19 mouse cellular contexts compared by ENCODE assay signal in the genomic region with DNA sequence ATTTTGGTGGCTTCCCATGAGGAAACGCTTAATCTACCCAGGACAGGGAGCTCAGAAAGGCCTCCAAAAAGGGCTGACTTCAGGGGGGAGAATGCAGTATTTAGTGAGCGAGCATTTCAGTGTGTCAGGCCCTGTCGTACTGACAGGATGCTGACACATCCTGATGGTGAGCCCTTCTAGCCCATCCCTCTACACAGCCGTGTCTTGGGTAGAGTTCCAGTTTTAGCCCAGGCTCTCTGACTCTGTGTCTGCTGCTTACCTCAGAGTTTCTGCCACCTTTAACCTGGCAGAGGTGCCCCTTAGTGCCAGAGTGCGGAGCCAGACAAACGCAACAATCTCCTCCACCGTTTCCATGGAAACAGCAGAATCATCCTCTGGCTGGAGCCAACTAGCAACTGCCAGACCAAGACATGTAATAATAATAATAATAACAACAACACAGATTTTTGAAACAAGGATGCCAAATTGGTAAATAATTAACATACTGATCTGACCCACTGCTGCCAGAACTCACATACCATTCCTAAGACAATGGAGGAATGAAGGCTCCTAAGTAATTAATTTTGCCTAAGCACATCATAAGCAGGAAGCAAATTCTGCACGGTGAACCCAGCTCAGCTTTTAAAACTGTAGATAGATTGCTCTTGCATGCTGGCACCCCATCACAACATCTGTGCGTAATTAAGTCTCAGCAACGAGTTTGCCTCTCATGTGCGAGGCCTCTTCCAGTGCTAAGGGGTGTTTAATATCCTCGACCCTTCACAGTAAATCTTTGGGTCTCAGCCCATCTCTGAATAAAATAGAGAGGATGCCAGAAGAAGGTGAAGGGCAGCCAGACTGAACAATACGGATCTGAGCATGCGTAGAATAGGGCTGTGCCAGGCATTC.
A peak's percentile ranks its signal among the peaks of the same experiment; 100 is the strongest.
DNase-seq lines count a peak whose midpoint lies in the region; ATAC-seq and TF ChIP-seq lines count a peak whose summit lies in the region.
"Had no signal": no experiment of that assay in that cellular context is flagged by ENCODE, and none has a peak within 500 bp of the region (broad histone marks: within the 10 kb centered on the region; RNA-seq: fewer than 3 reads in every experiment).

No protein-coding gene starts in this region.

- H3K4me3 ChIP-seq in forebrain, embryonic 14.5 days (ENCODE audit: low read depth, low read length), result no peak overlapping the region
- no peak overlapping the region for H3K4me3 ChIP-seq in forebrain, embryonic 12.5 days (replicated peaks)
- no peak overlapping the region for H3K4me3 ChIP-seq in neural tube, embryonic 12.5 days
- H3K4me3 ChIP-seq in hindbrain, postnatal 0 days (ENCODE audit: low read length), result no peak overlapping the region
- H3K4me3 ChIP-seq: heart, embryonic 10.5 days; liver, embryonic 12.5 days; megakaryocyte, embryonic 14.5 days had no signal

- peak; percentile 47; the same call in 1 of the 2 replicates for ATAC-seq in forebrain, embryonic 14.5 days
- ATAC-seq in forebrain, embryonic 12.5 days (ENCODE audit: low FRiP score), result no peak
- ATAC-seq in neural tube, embryonic 12.5 days (ENCODE audit: low FRiP score, low read depth), result peak; percentile 31; the same call in 1 of the 2 replicates
- peak; percentile 21; the same call in 1 of the 2 replicates for ATAC-seq in hindbrain, postnatal 0 days
- no peak for ATAC-seq in frontal cortex, adult (ENCODE audit: low TSS enrichment)
- ATAC-seq: liver, embryonic 12.5 days; lung, postnatal 0 days had no signal

- WGBS in forebrain, embryonic 14.5 days, result 68% methylated on average over 14 of the region's 14 CpGs
- WGBS in forebrain, embryonic 12.5 days, result 76% methylated on average over 14 of the region's 14 CpGs
- 72% methylated on average over 14 of the region's 14 CpGs for WGBS in neural tube, embryonic 12.5 days
- 51% methylated on average over 14 of the region's 14 CpGs for WGBS in hindbrain, postnatal 0 days

- no peaks in the 10 kb centered on the region for H3K4me1 ChIP-seq in forebrain, embryonic 14.5 days (ENCODE audit: control insufficient read depth, insufficient read depth, low read length)
- no peaks in the 10 kb centered on the region for H3K4me1 ChIP-seq in forebrain, embryonic 12.5 days
- H3K4me1 ChIP-seq in neural tube, embryonic 12.5 days, result no peaks in the 10 kb centered on the region
- H3K4me1 ChIP-seq in hindbrain, postnatal 0 days (ENCODE audit: insufficient read depth, low read length), result no peaks in the 10 kb centered on the region; the same call in 1 of the 2 replicates
- H3K4me1 ChIP-seq: heart, embryonic 10.5 days had no signal

- H3K36me3 ChIP-seq in forebrain, embryonic 14.5 days (ENCODE audit: control insufficient read depth, insufficient read depth, low read length), result no peaks in the 10 kb centered on the region
- no peaks in the 10 kb centered on the region for H3K36me3 ChIP-seq in forebrain, embryonic 12.5 days (replicated peaks)
- no peaks in the 10 kb centered on the region; the same call in 1 of the 2 replicates for H3K36me3 ChIP-seq in neural tube, embryonic 12.5 days
- H3K36me3 ChIP-seq in hindbrain, postnatal 0 days (ENCODE audit: insufficient read depth, low read length), result no peaks in the 10 kb centered on the region

- peak; percentile 52 for DNase-seq in forebrain, embryonic 14.5 days (ENCODE audit: low spot score)
- no peak for DNase-seq in neural tube, embryonic 10.5 days (ENCODE audit: extremely low spot score, low spot score)
- DNase-seq in hindbrain, postnatal 0 days (ENCODE audit: low spot score), result peak; percentile 57
- no peak for DNase-seq in frontal cortex, postnatal 25 days (ENCODE audit: low spot score in 2 of 2)
- no peak for DNase-seq in T-cell, adult 2 months (ENCODE audit: low spot score)
- DNase-seq: adrenal gland, postnatal 14 days; cerebellum, postnatal 25 days; gastrocnemius, postnatal 14 days; kidney, adult 8-10 months; retina, postnatal 1 day; thymus, postnatal 4 days had no signal

- H3K4me2 ChIP-seq in forebrain, embryonic 14.5 days (ENCODE audit: low read length), result no peak overlapping the region
- H3K4me2 ChIP-seq in forebrain, embryonic 12.5 days, result no peak overlapping the region
- no peak overlapping the region for H3K4me2 ChIP-seq in neural tube, embryonic 12.5 days (replicated peaks)
- no peak overlapping the region for H3K4me2 ChIP-seq in hindbrain, postnatal 0 days (ENCODE audit: low read depth, low read length)
- H3K4me2 ChIP-seq: liver, embryonic 12.5 days had no signal

- no peak for TF ChIP-seq CTCF in hindbrain, postnatal 0 days (IDR thresholded peaks at IDR 0.05; ENCODE audit: low read depth)

- no peak overlapping the region for H3K9ac ChIP-seq in forebrain, embryonic 14.5 days (ENCODE audit: low read length)
- H3K9ac ChIP-seq in forebrain, embryonic 12.5 days, result no peak overlapping the region
- no peak overlapping the region for H3K9ac ChIP-seq in neural tube, embryonic 12.5 days
- no peak overlapping the region for H3K9ac ChIP-seq in hindbrain, postnatal 0 days (replicated peaks; ENCODE audit: low read length)
- H3K9ac ChIP-seq: liver, embryonic 12.5 days had no signal

- H3K27ac ChIP-seq in forebrain, embryonic 14.5 days (ENCODE audit: low read depth, low read length), result no peak overlapping the region
- H3K27ac ChIP-seq in forebrain, embryonic 12.5 days, result no peak overlapping the region
- H3K27ac ChIP-seq in neural tube, embryonic 12.5 days, result no peak overlapping the region
- peak overlapping the region; percentile 38; the same call in 1 of the 2 replicates for H3K27ac ChIP-seq in hindbrain, postnatal 0 days
- H3K27ac ChIP-seq: heart, embryonic 10.5 days; liver, embryonic 12.5 days; stomach, postnatal 0 days had no signal

- H3K27me3 ChIP-seq in forebrain, embryonic 14.5 days (replicated peaks; ENCODE audit: control insufficient read depth, insufficient read depth, low read length), result no peaks in the 10 kb centered on the region
- H3K27me3 ChIP-seq in forebrain, embryonic 12.5 days, result no peaks in the 10 kb centered on the region
- H3K27me3 ChIP-seq in neural tube, embryonic 12.5 days (replicated peaks), result no peaks in the 10 kb centered on the region
- no peaks in the 10 kb centered on the region for H3K27me3 ChIP-seq in hindbrain, postnatal 0 days (ENCODE audit: insufficient read depth, low read length)
- H3K27me3 ChIP-seq: liver, embryonic 12.5 days; megakaryocyte, embryonic 14.5 days had no signal

- H3K9me3 ChIP-seq in forebrain, embryonic 14.5 days (replicated peaks; ENCODE audit: control insufficient read depth, low read length), result no peaks in the 10 kb centered on the region
- H3K9me3 ChIP-seq in forebrain, embryonic 12.5 days, result no peaks in the 10 kb centered on the region
- no peaks in the 10 kb centered on the region for H3K9me3 ChIP-seq in neural tube, embryonic 12.5 days
- no peaks in the 10 kb centered on the region for H3K9me3 ChIP-seq in hindbrain, postnatal 0 days (ENCODE audit: low read length)
- H3K9me3 ChIP-seq: heart, embryonic 10.5 days; liver, embryonic 12.5 days; megakaryocyte, embryonic 14.5 days had no signal

Comparison
In these comparisons a context has a peak if more than half of its experiments do, and no peak if none do; other contexts are left out.
1. ATAC-seq: peak in forebrain, embryonic 14.5 days (single experiment), neural tube, embryonic 12.5 days (single experiment) and hindbrain, postnatal 0 days (single experiment); none in forebrain, embryonic 12.5 days (single experiment) and frontal cortex, adult (single experiment).
2. DNase-seq: peak in forebrain, embryonic 14.5 days (single experiment) and hindbrain, postnatal 0 days (single experiment); none in neural tube, embryonic 10.5 days (single experiment), frontal cortex, postnatal 25 days (0 of 2) and T-cell, adult 2 months (single experiment).